Mouse (Mus musculus): ENCODE results near the gene Sppl2b. TPM values are rescaled to one million over a fixed set of nuclear protein-coding genes. Genes with fewer than 3 reads are reported as not detected.
"Not testable (repeated sequence)": the region's sequence is repeated elsewhere in the genome, so short reads cannot be mapped to it uniquely, and the experiment has no call there.

The Sppl2b gene
- polyA plus RNA-seq, 1 experiment from 2014 or later, result 27.6 TPM

DNA sequence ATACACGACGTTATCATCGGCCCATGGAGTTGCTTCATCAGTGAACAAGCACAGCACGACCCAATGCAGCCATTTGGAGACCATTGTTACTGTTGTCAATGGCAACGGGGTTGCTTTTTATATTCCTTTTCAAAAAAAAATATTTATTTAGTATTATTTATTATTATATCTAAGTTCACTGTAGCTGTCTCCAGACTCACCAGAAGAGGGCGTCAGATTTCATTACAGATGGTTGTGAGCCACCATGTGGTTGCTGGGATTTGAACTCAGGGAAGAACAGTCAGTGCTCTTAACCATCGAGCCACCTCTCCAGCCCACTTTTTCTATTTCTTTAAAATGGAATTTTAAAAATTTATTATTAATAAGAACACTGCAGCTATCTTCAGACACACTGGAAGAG is 40.3 kb upstream of the Sppl2b start:
- Histone ChIP-seq H3K4me3 (ENCODE audit: low read depth, low read length) (no peak overlapping the region), H3K9ac (replicated peaks) (no peak overlapping the region), H3K4me1 (ENCODE audit: insufficient read depth) (peaks cover 12% of the 10 kb centered on the region), H3K9me3 (ENCODE audit: low read length) (no peaks in the 10 kb centered on the region), H3K27ac (ENCODE audit: low read depth) (no peak overlapping the region), H3K36me3 (replicated peaks; ENCODE audit: insufficient read depth, low read length) (no peaks in the 10 kb centered on the region), H3K27me3 (ENCODE audit: insufficient read depth, low read length) (peaks cover 8% of the 10 kb centered on the region), H3K4me2 (ENCODE audit: low read depth, low read length) (no peak overlapping the region)
- DNase-seq, result no peak
- ATAC-seq, result no peak
- WGBS (ENCODE audit: insufficient replicate concordance), result 53% methylated on average over 7 of the region's 7 CpGs
- TF ChIP-seq EP300 (IDR thresholded peaks at IDR 0.05; ENCODE audit: low read depth), result no peak
- TF ChIP-seq CTCF (IDR thresholded peaks at IDR 0.05; ENCODE audit: low read depth), result peak; percentile 36

DNA sequence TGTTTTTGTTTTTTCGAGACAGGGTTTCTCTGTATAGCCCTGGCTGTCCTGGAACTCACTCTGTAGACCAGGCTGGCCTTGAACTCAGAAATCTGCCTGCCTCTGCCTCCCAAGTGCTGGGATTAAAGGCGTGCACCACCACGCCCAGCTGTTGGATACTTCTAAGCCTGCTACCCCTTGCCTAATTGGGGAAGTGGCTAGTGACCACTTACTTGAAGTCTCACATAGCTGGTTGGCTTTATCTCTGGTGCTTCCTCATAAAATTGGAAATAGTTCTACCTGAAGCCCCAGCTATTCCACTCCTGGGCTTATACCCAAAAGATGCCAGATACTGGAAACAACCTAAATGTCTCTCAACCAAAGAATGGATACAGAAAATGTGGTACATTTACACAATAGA is 38.8 kb upstream of the Sppl2b start:
- DNase-seq; H3K4me3 ChIP-seq (ENCODE audit: low read depth, low read length); H3K9ac ChIP-seq (replicated peaks); H3K4me2 ChIP-seq (ENCODE audit: low read depth, low read length); H3K9me3 ChIP-seq (ENCODE audit: low read length); H3K36me3 ChIP-seq (replicated peaks; ENCODE audit: insufficient read depth, low read length); H3K27me3 ChIP-seq (ENCODE audit: insufficient read depth, low read length); H3K27ac ChIP-seq (ENCODE audit: low read depth); ATAC-seq: not testable (repeated sequence)
- WGBS (ENCODE audit: insufficient replicate concordance), result 59% methylated on average over 3 of the region's 3 CpGs
- H3K4me1 ChIP-seq (ENCODE audit: insufficient read depth), result peaks cover 17% of the 10 kb centered on the region

DNA sequence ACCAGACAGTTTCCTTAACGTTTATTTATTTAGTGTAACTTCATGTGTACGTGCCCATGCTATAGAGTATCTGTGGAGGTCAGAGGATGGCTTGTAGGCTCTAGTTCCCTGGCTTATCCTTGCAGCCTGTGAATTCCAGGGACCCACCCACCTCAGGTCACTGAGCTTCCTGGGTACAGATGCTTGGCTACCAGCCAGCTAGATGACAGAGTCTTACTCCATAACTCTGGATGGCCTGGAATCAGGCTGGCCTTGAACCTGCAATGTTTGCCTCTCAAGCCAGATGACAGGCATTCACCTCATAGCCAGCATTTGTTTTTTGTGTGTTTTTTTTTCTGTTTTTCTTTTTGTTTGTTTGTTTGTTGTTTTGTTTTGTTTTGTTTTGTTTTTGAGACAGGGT is 37.9 kb upstream of the Sppl2b start:
- Histone ChIP-seq H3K4me2 (ENCODE audit: low read depth, low read length) (no peak overlapping the region), H3K36me3 (replicated peaks; ENCODE audit: insufficient read depth, low read length) (no peaks in the 10 kb centered on the region), H3K9me3 (ENCODE audit: low read length) (no peaks in the 10 kb centered on the region), H3K9ac (replicated peaks) (no peak overlapping the region), H3K27ac (ENCODE audit: low read depth) (peak overlapping the region; percentile 29; the same call in 1 of the 2 replicates), H3K27me3 (ENCODE audit: insufficient read depth, low read length) (no peaks in the 10 kb centered on the region), H3K4me1 (ENCODE audit: insufficient read depth) (peaks cover 18% of the 10 kb centered on the region), H3K4me3 (ENCODE audit: low read depth, low read length) (no peak overlapping the region)
- TF ChIP-seq CTCF (IDR thresholded peaks at IDR 0.05; ENCODE audit: low read depth), result no peak
- TF ChIP-seq EP300 (IDR thresholded peaks at IDR 0.05; ENCODE audit: low read depth), result no peak
- 61% methylated on average over 2 of the region's 2 CpGs for WGBS (ENCODE audit: insufficient replicate concordance)
- DNase-seq (peak; percentile 52), ATAC-seq (no peak)

DNA sequence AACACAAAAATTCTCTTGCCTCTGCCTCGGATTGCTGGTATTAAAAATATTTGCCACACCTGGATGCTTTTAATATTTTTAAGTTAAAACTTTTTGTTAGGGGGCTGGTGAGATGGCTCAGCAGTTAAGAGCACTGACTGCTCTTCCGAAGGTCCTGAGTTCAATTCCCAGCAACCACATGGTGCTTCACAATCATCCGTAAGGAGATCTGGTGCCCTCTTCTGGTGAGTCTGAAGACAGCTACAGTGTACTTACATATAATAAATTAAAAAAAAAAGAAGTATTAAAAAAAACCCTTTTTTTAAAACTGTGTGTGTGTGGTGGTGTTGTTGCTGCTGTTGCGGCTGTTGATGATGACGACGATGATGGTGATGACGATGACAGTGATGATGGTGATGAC is 37.1 kb upstream of the Sppl2b start:
- H3K4me2 ChIP-seq (ENCODE audit: low read depth, low read length); ATAC-seq; H3K36me3 ChIP-seq (replicated peaks; ENCODE audit: insufficient read depth, low read length); H3K27me3 ChIP-seq (ENCODE audit: insufficient read depth, low read length); H3K4me3 ChIP-seq (ENCODE audit: low read depth, low read length); H3K9me3 ChIP-seq (ENCODE audit: low read length); H3K9ac ChIP-seq (replicated peaks); DNase-seq: not testable (repeated sequence)
- peak; percentile 51 for TF ChIP-seq CTCF (IDR thresholded peaks at IDR 0.05; ENCODE audit: low read depth)
- WGBS (ENCODE audit: insufficient replicate concordance), result 86% methylated on average over 7 of the region's 7 CpGs
- Histone ChIP-seq H3K4me1 (ENCODE audit: insufficient read depth) (peaks cover 21% of the 10 kb centered on the region), H3K27ac (ENCODE audit: low read depth) (peak overlapping the region; percentile 94)

DNA sequence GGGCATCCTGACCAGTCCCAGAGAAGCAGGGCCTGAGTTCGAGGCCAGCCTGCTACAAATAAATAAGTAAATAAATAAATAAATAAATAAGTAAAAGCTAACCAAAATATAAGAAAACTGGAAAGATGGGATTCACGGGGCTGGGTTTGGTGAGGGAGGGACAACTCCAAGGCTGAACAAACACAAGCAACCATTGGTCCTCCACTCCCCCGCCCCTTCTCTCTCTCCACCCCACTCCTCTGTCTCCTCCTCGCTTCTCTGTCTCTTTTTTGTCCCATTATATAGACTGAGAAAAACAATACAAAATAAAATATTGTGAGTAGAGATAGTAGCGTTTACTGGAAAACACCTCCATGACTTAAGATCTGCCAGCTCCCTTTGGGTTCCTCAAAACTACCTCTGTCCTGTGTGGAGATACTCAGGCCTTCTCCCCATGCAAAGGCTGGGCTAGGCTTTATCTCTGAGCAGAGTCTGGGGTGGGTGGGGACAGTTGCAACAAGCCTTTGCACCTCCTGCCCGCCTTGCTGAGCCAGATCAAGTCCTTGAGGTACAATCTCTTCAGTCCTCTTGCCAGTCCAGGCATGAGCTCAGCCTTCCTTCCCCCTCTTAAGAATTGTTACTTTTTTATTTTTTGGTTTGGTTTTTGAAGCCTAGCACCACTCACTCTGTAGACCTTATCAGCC is 36.3 kb upstream of the Sppl2b start:
- Histone ChIP-seq H3K9me3 (ENCODE audit: low read length) (no peaks in the 10 kb centered on the region), H3K27me3 (ENCODE audit: insufficient read depth, low read length) (no peaks in the 10 kb centered on the region), H3K36me3 (replicated peaks; ENCODE audit: insufficient read depth, low read length) (no peaks in the 10 kb centered on the region), H3K4me2 (ENCODE audit: low read depth, low read length) (peak overlapping the region; percentile 30), H3K4me1 (ENCODE audit: insufficient read depth) (peaks cover 25% of the 10 kb centered on the region), H3K4me3 (ENCODE audit: low read depth, low read length) (no peak overlapping the region), H3K9ac (replicated peaks) (peak overlapping the region; percentile 5), H3K27ac (ENCODE audit: low read depth) (peak overlapping the region; percentile 94)
- DNase-seq (peak; percentile 77), ATAC-seq (peak; percentile 92)
- TF ChIP-seq EP300 (IDR thresholded peaks at IDR 0.05; ENCODE audit: low read depth), result peak; percentile 81
- no peak for TF ChIP-seq CTCF (IDR thresholded peaks at IDR 0.05; ENCODE audit: low read depth)
- WGBS (ENCODE audit: insufficient replicate concordance), result 40% methylated on average over 6 of the region's 6 CpGs

DNA sequence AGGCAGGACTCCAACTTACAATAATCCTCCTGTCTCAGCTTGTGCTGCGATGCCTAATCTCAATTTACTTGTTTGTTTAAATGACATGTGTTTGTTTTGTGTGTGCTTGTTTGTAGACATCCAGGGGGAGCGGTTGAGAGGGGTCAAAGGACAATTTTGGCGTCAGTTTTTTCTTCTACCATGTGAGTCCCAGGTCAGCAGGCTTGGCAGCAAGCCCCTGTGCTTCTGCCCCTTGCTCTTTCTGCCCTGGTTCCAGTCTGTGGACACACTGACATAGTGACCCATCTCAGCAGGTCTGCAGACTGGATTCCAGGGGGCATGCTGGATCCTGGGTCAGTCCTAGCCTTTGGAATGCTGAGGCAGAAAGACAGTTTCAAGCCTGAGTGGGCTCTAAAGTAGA is 35.7 kb upstream of the Sppl2b start:
- Histone ChIP-seq H3K27me3 (ENCODE audit: insufficient read depth, low read length) (no peaks in the 10 kb centered on the region), H3K36me3 (replicated peaks; ENCODE audit: insufficient read depth, low read length) (no peaks in the 10 kb centered on the region), H3K4me3 (ENCODE audit: low read depth, low read length) (no peak overlapping the region), H3K4me2 (ENCODE audit: low read depth, low read length) (peak overlapping the region; percentile 34; the same call in 1 of the 2 replicates), H3K9ac (replicated peaks) (peak overlapping the region; percentile 5), H3K4me1 (ENCODE audit: insufficient read depth) (peaks cover 31% of the 10 kb centered on the region), H3K9me3 (ENCODE audit: low read length) (no peaks in the 10 kb centered on the region), H3K27ac (ENCODE audit: low read depth) (peak overlapping the region; percentile 94)
- TF ChIP-seq EP300 (IDR thresholded peaks at IDR 0.05; ENCODE audit: low read depth), result no peak
- TF ChIP-seq CTCF (IDR thresholded peaks at IDR 0.05; ENCODE audit: low read depth), result no peak; the same call in 1 of the 2 replicates
- ATAC-seq, result peak; percentile 62
- DNase-seq, result peak; percentile 63
- 40% methylated on average over 3 of the region's 3 CpGs for WGBS (ENCODE audit: insufficient replicate concordance)

Data from liver, postnatal 0 days (tissue).